Comparison of ENCODE assay signal across 12 mouse cellular contexts in the genomic region with DNA sequence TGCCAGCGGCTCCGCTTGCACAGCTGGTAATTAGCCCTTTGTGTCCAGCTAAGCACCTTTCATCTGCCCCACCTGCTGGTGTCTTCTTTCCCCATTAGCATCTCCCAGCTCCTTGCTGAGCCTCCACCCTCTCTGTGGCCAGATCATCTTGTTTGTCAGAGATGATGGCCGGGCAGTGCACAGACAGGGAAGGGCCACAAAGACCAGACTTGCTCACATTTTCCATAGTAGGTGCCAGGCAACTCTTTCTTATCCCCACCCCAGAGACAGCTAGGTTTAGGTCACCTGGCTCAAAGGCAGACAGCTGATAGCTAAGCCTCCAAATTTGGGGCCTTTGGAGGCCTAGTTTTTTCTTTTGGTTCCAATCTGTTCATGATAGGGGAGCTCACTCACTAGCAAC. TPM values are rescaled to one million over a fixed set of nuclear protein-coding genes. Genes with fewer than 3 reads are reported as not detected.
A peak's percentile ranks its signal among the peaks of the same experiment; 100 is the strongest.
DNase-seq lines count a peak whose midpoint lies in the region; ATAC-seq and TF ChIP-seq lines count a peak whose summit lies in the region.
"Had no signal": no experiment of that assay in that cellular context is flagged by ENCODE, and none has a peak within 500 bp of the region (broad histone marks: within the 10 kb centered on the region; RNA-seq: fewer than 3 reads in every experiment).

No protein-coding gene starts in this region.

- ATAC-seq in heart, embryonic 16.5 days (replicated peaks; ENCODE audit: extremely low read depth, insufficient read depth, low FRiP score) = no peak
- no peak for ATAC-seq in erythroid progenitor cell, adult 5-6 weeks (replicated peaks; ENCODE audit: low FRiP score, poor library complexity, severe bottlenecking)
- ATAC-seq: forebrain, embryonic 14.5 days had no signal

- no peaks in the 10 kb centered on the region for H3K27me3 ChIP-seq in heart, embryonic 16.5 days (ENCODE audit: control insufficient read depth, insufficient read depth, low read length)

- H3K9me3 ChIP-seq in heart, embryonic 16.5 days (replicated peaks; ENCODE audit: control insufficient read depth, low read length) = no peaks in the 10 kb centered on the region

- WGBS in heart, embryonic 16.5 days = 30% methylated on average over 3 of the region's 3 CpGs

- H3K4me2 ChIP-seq in heart, embryonic 16.5 days (ENCODE audit: low read depth, low read length) = peak overlapping the region; percentile 22

- peaks cover 26% of the 10 kb centered on the region for H3K36me3 ChIP-seq in heart, embryonic 16.5 days (ENCODE audit: control insufficient read depth, insufficient read depth)

- H3K9ac ChIP-seq in heart, embryonic 16.5 days (ENCODE audit: low read length) = peak overlapping the region; percentile 52

- peak overlapping the region; percentile 10; the same call in 1 of the 2 replicates for H3K27ac ChIP-seq in layer of hippocampus, adult 2 months
- H3K27ac ChIP-seq in heart, embryonic 16.5 days (ENCODE audit: low read length) = peak overlapping the region; percentile 64
- H3K27ac ChIP-seq: embryonic facial prominence, embryonic 10.5 days; macrophage had no signal

- TF ChIP-seq CTCF in layer of hippocampus, adult 2 months (conservative IDR thresholded peaks at IDR 0.05) = no peak

- peaks cover 67% of the 10 kb centered on the region for H3K4me1 ChIP-seq in heart, embryonic 16.5 days (ENCODE audit: control insufficient read depth, insufficient read depth, low read length)

- no peak overlapping the region for H3K4me3 ChIP-seq in layer of hippocampus, adult 2 months
- peak overlapping the region; percentile 9; the same call in 1 of the 2 replicates for H3K4me3 ChIP-seq in heart, embryonic 16.5 days (ENCODE audit: low read length)
- H3K4me3 ChIP-seq: embryonic facial prominence, embryonic 10.5 days had no signal

- no peak for DNase-seq in layer of hippocampus, adult 2 months (ENCODE audit: low spot score in 2 of 2)
- no peak for DNase-seq in layer of hippocampus, adult 9-11 months
- DNase-seq in thymus, postnatal 25 days = peak; percentile 11
- DNase-seq in thymus, postnatal 0 days (ENCODE audit: low spot score) = no peak
- DNase-seq in adrenal gland, postnatal 36 days = no peak
- DNase-seq: kidney, postnatal 14 days had no signal

RNA-seq across cellular contexts. Expression of a gene that starts 16.5 kb away (rescaled TPM):
- total RNA-seq in layer of hippocampus, adult 2 months (2021) = 10 to 100 TPM; 31.4 to 34.8 TPM
- 9.5 and 10.4 TPM in 2 replicates for polyA plus RNA-seq in thymus, postnatal 0 days (2015; fragmentation: Nextera tagmentation; extraction: Ambion mirVana)
- polyA plus RNA-seq in heart, embryonic 16.5 days (2015; fragmentation: Nextera tagmentation; extraction: Ambion mirVana) = 28.4 and 30.1 TPM in 2 replicates
- total RNA-seq in erythroid progenitor cell, adult 5-6 weeks (2015; ENCODE audit: low replicate concordance) = 8.6 and 14.3 TPM in 2 replicates
- 3.0 and 6.7 TPM in 2 replicates for total RNA-seq in erythroid progenitor cell, adult 5-6 weeks (2017; ENCODE audit: low replicate concordance)
- 10 to 100 TPM; 24.2 to 29.8 TPM for total RNA-seq in adrenal gland, postnatal 36 days (2021)
- total RNA-seq: MEL had no signal
